Mouse (Mus musculus): ENCODE measurements around the gene Slc25a13.

GRCm38 (mm10) chr6:6103469-6103868 lies 113.5 kb downstream of the Slc25a13 start:
- TF ChIP-seq CTCF (IDR thresholded peaks at IDR 0.05; ENCODE audit: low read depth, low read length) (no peak), POLR2A (IDR thresholded peaks at IDR 0.05; ENCODE audit: insufficient read depth, low read length) (no peak)
